Mouse (Mus musculus): ENCODE measurements at regions not wholly inside any gene's neighbourhood (a gene's known extent, or its start where the extent isn't known, plus 50 kb on each side); places are given as distances from the start of the nearest gene placed in this dataset.

- H3K4me1 ChIP-seq (ENCODE audit: insufficient read depth), result no peaks in the 10 kb centered on the region
- DNase-seq (no peak), ATAC-seq (peak; percentile 60; the same call in 1 of the 2 replicates)
- WGBS, result 28% methylated on average over 4 of the region's 4 CpGs
- H3K4me3 ChIP-seq (ENCODE audit: low read depth, low read length), result no peak overlapping the region
- no peak for TF ChIP-seq CTCF (IDR thresholded peaks at IDR 0.05; ENCODE audit: low read depth)
- no peak overlapping the region for H3K4me2 ChIP-seq (ENCODE audit: low read depth)
- H3K9me3 ChIP-seq (ENCODE audit: low read length), result no peaks in the 10 kb centered on the region
- H3K36me3 ChIP-seq (ENCODE audit: insufficient read depth), result no peaks in the 10 kb centered on the region
- H3K9ac ChIP-seq, result no peak overlapping the region
- H3K27ac ChIP-seq (ENCODE audit: low read depth, low read length), result no peak overlapping the region
- no peaks in the 10 kb centered on the region for H3K27me3 ChIP-seq (ENCODE audit: insufficient read depth, low read length)
Observed at GRCm38 (mm10) chr12:25220780-25221106, 123.8 kb upstream of the Id2 start.

- H3K4me1 ChIP-seq (ENCODE audit: insufficient read depth), result no peaks in the 10 kb centered on the region
- H3K4me2 ChIP-seq (ENCODE audit: low read depth), result no peak overlapping the region
- no peak overlapping the region for H3K27ac ChIP-seq (ENCODE audit: low read depth, low read length)
- no peaks in the 10 kb centered on the region for H3K9me3 ChIP-seq (ENCODE audit: low read length)
- no peak for DNase-seq
- no peak overlapping the region for H3K4me3 ChIP-seq (ENCODE audit: low read depth, low read length)
- H3K27me3 ChIP-seq (ENCODE audit: insufficient read depth, low read length), result no peaks in the 10 kb centered on the region
- H3K9ac ChIP-seq, result no peak overlapping the region
- TF ChIP-seq CTCF (IDR thresholded peaks at IDR 0.05; ENCODE audit: low read depth), result no peak
- 69% methylated on average over 9 of the region's 9 CpGs for WGBS
- no peak; the same call in 1 of the 2 replicates for ATAC-seq
- H3K36me3 ChIP-seq (ENCODE audit: insufficient read depth), result no peaks in the 10 kb centered on the region
Observed at GRCm38 (mm10) chr12:25220096-25220779, 123.3 kb upstream of the Id2 start.

DNA sequence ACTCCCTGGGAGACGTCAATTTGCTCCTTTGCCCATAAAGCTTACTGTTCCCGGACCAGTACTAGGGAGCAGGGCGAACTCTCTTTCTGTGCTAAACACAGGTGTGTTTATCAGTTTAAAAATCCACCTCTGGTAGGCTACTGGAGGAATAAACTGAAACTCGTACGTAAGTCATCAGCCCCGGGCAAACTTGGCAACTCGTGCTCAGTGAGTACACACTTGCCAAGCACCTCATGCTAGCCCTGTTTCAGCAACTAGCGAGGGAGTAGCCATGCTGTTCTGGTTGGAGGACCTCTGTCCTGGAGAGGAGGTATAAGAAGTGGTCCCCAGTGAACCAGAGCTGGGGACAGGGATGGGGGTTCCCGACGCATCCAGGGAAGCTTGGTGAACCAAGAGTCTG lies 122.6 kb upstream of the Id2 start:
- Histone ChIP-seq H3K27me3 (ENCODE audit: insufficient read depth, low read length) (no peaks in the 10 kb centered on the region), H3K4me1 (ENCODE audit: insufficient read depth) (no peaks in the 10 kb centered on the region), H3K9me3 (ENCODE audit: low read length) (no peaks in the 10 kb centered on the region), H3K36me3 (ENCODE audit: insufficient read depth) (no peaks in the 10 kb centered on the region), H3K9ac (no peak overlapping the region), H3K27ac (ENCODE audit: low read depth, low read length) (no peak overlapping the region), H3K4me3 (ENCODE audit: low read depth, low read length) (no peak overlapping the region), H3K4me2 (ENCODE audit: low read depth) (no peak overlapping the region)
- DNase-seq (no peak), ATAC-seq (no peak)
- WGBS, result 73% methylated on average over 10 of the region's 10 CpGs
- no peak for TF ChIP-seq CTCF (IDR thresholded peaks at IDR 0.05; ENCODE audit: low read depth)

DNA sequence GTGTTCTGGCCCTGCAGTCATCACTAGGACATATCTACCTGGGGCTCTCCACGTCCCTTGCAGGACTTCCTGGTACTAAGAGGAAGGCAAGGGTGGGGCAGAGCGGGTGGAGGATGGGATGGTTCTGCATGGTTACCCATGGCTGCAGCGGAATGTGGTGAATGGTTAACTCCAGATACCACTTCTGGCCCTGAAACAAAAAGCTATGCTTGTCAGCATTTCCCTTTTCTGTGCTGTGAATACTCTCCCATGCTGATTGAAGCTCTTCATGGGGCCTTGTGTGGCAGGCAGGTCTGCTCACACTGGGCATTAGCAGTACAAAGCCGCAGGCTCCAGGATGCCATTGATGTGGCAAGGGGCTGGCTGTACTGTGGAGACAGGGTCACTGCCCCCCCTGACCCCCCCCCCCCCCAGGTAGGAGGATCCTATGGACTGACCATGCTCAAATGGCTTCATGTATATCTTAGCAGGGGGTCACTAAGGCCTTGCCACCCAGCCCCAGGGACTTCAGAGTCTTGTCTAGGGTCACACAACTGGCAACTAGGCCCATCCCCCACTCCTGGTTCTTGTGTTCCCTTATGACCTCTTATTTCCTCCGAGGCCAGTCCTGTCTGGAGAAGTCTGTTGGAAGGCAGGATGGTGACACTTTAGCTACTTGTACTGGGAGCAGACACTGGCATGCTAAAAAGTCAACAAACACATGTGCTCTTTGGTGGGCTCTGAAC lies 120.0 kb upstream of the Id2 start:
- no peak overlapping the region for H3K4me3 ChIP-seq (ENCODE audit: low read depth, low read length)
- no peak overlapping the region for H3K27ac ChIP-seq (ENCODE audit: low read depth, low read length)
- H3K36me3 ChIP-seq (ENCODE audit: insufficient read depth), result no peaks in the 10 kb centered on the region
- ATAC-seq, result no peak
- H3K9ac ChIP-seq, result no peak overlapping the region
- no peaks in the 10 kb centered on the region for H3K9me3 ChIP-seq (ENCODE audit: low read length)
- TF ChIP-seq CTCF (IDR thresholded peaks at IDR 0.05; ENCODE audit: low read depth), result no peak
- H3K4me1 ChIP-seq (ENCODE audit: insufficient read depth), result no peaks in the 10 kb centered on the region
- WGBS, result 40% methylated on average over 5 of the region's 5 CpGs
- DNase-seq, result no peak
- no peak overlapping the region for H3K4me2 ChIP-seq (ENCODE audit: low read depth)
- no peaks in the 10 kb centered on the region for H3K27me3 ChIP-seq (ENCODE audit: insufficient read depth, low read length)

- H3K36me3 ChIP-seq (ENCODE audit: insufficient read depth), result no peaks in the 10 kb centered on the region
- no peaks in the 10 kb centered on the region for H3K27me3 ChIP-seq (ENCODE audit: insufficient read depth, low read length)
- no peak for DNase-seq
- H3K27ac ChIP-seq (ENCODE audit: low read depth, low read length), result no peak overlapping the region
- H3K4me3 ChIP-seq (ENCODE audit: low read depth, low read length), result no peak overlapping the region
- TF ChIP-seq CTCF (IDR thresholded peaks at IDR 0.05; ENCODE audit: low read depth), result no peak
- H3K4me2 ChIP-seq (ENCODE audit: low read depth), result no peak overlapping the region
- no peaks in the 10 kb centered on the region for H3K4me1 ChIP-seq (ENCODE audit: insufficient read depth)
- no peak overlapping the region for H3K9ac ChIP-seq
- 63% methylated on average over 5 of the region's 5 CpGs for WGBS
- ATAC-seq, result no peak
- no peaks in the 10 kb centered on the region for H3K9me3 ChIP-seq (ENCODE audit: low read length)
Observed at GRCm38 (mm10) chr12:25215266-25215665, 118.3 kb upstream of the Id2 start.

DNA sequence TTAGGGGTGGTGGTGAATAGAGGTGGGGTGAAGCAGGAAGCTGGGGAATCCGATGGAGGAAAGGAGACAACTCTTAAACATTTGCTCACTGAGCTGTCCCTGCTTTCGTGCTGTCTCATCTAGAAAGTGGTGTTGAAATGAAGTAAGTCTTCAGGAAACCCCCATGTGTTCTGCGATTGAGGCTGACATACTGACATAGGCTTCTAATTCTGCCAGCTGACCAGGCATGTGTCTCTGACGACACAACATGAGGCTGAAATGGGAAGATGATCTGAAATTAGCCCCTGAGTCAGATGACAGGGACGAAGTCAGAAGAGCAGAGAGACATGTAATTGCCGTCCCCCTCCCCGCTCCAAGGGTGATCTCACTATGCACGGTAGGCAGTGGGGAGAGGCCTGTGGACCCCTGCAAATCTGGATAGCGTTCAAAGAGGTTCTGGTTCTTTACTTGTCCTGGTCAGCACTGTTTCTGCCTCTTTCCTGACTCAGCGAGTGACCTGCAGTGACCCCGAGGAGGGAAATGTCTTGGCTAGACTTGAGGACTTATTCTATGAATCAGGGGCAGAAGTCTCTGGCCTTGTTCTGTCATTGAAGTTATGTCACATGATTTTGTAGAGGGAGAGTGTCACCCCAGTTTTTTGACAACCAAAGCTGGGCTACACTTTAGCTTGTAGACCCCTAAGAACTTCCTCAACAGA lies 117.0 kb upstream of the Id2 start:
- no peaks in the 10 kb centered on the region for H3K27me3 ChIP-seq (ENCODE audit: insufficient read depth, low read length)
- no peak overlapping the region for H3K27ac ChIP-seq (ENCODE audit: low read depth, low read length)
- H3K4me1 ChIP-seq (ENCODE audit: insufficient read depth), result no peaks in the 10 kb centered on the region
- no peak overlapping the region for H3K9ac ChIP-seq
- TF ChIP-seq CTCF (IDR thresholded peaks at IDR 0.05; ENCODE audit: low read depth), result no peak
- no peaks in the 10 kb centered on the region for H3K36me3 ChIP-seq (ENCODE audit: insufficient read depth)
- no peak for DNase-seq
- no peak for ATAC-seq
- no peak overlapping the region for H3K4me2 ChIP-seq (ENCODE audit: low read depth)
- 90% methylated on average over 11 of the region's 11 CpGs for WGBS
- no peaks in the 10 kb centered on the region for H3K9me3 ChIP-seq (ENCODE audit: low read length)
- no peak overlapping the region for H3K4me3 ChIP-seq (ENCODE audit: low read depth, low read length)

GRCm38 (mm10) chr12:25211331-25211730 lies 114.4 kb upstream of the Id2 start:
- no peak overlapping the region for H3K9ac ChIP-seq
- no peaks in the 10 kb centered on the region for H3K36me3 ChIP-seq (ENCODE audit: insufficient read depth)
- WGBS, result 86% methylated on average over 6 of the region's 6 CpGs
- no peaks in the 10 kb centered on the region for H3K4me1 ChIP-seq (ENCODE audit: insufficient read depth)
- no peaks in the 10 kb centered on the region for H3K9me3 ChIP-seq (ENCODE audit: low read length)
- H3K4me3 ChIP-seq (ENCODE audit: low read depth, low read length), result no peak overlapping the region
- TF ChIP-seq CTCF (IDR thresholded peaks at IDR 0.05; ENCODE audit: low read depth), result no peak
- H3K27ac ChIP-seq (ENCODE audit: low read depth, low read length), result no peak overlapping the region
- no peak for DNase-seq
- ATAC-seq, result no peak
- no peak overlapping the region for H3K4me2 ChIP-seq (ENCODE audit: low read depth)
- no peaks in the 10 kb centered on the region for H3K27me3 ChIP-seq (ENCODE audit: insufficient read depth, low read length)

All from forebrain, postnatal 0 days (tissue).